Mouse (Mus musculus) lung, postnatal 36 days (tissue): Measurements from ENCODE around the gene Grin2d.
A peak's percentile ranks its signal among the peaks of the same experiment; 100 is the strongest.

Source experiments
- DNase-seq: peaks from one replicate; pipeline ENCODE4 v3.0.0; 2022; ENCODE audit warnings: mixed read lengths

Gene Grin2d

DNA sequence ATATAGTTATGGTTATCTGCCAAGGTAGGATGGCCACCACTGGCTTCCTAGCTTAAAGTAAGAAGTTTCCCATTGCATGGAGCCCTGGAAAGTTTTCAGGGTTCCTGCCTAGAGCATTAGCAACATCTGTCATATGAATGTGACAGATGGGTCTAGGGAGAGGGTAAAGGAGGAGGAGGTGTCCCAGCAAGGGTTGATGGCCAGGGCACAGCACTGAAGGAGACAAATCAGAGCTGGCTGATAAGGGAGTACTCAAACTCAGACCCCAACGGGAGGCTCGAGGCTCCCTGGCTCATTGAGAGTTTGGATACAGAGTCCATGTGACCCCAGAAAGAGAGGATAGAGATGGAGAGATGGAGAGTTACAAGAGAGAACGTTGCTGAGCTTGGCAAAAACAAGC, 27.5 kb downstream of the Grin2d start:
- no peak for DNase-seq

DNA sequence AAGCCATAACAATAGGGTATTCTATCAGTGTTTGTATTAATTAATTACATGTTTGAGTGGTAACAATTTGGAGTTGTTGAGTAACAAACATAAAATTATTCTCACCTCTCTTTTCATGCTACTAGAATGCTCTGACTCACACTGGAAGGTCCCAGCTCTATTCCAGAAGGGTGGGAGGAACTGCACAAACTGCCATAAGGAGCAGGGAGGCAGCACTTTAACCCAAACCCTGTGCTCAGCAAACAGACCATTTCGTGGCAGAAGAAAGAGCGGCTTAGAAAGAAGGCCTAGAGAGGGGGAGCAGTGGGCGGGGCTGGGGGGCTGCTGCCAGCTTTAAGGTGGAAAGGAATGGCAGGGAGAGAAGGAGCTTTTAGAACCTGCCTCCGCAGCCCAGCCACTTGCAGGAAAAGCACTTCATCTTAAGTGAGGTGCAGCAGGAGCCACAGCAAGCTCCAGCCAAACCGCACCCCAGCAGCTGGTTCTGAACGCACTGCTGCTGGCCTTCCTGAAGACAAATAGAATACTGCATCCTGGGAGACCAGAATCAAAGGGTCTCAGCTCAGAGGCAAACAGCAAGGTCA, 29.6 kb downstream of the Grin2d start:
- no peak for DNase-seq

DNA sequence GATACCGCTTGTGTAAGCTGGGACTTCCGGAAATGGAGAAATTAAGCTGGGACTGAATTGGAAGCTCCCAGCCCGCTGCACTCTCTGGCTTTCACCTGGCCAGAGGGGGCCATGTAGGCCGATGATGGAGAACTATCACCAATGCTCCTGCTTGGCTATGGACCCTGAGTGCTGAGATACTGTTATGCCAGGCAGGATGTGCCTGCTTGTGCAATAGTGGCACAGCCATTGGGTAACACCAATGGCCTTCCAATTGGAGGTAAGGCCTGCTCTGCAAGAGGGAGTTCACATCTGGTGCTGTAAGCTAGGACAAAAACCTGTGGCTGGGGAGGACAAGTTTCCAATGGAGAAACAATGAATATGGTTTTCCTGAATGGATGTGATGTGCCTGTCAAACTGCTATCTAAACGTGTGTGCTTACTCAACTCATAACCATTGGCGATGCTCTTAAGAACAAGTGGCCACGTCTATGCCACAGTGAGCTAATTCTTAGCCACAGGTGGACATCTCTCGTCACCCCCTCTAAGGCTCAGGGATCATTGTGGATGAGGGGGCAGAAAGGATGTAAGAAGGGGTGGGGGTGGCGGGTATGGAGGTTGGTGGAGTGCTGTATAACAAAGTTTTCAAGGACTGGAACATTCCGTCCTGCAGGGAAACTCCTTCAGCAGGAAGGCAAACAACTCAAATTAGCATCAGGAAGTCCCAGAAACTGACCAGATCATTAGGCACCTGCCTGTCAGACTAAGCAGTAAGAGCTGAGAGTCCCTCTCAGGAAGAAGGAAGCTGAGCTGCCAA, 35.0 kb downstream of the Grin2d start:
- peak; percentile 15 for DNase-seq

DNA sequence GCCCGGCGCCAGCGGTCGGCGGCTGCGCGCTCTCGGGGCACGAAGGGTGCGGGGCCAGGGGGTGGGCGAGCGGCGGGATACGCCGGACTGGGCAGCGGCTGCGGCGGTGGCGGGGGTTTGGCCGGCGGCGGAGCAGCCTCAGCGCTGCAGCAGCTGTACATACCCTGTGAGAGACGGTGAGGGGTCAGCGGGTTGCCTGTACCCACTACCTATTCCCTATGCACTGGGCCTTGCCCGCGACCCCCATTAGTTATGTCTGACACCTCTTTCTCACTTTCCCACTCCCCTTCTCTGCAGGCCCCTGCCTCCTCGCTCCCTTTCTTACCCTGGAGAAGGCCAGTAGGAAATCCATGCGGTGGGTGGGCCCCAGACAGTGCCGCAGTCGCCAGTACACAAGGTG, 44.3 kb downstream of the Grin2d start:
- no peak for DNase-seq

DNA sequence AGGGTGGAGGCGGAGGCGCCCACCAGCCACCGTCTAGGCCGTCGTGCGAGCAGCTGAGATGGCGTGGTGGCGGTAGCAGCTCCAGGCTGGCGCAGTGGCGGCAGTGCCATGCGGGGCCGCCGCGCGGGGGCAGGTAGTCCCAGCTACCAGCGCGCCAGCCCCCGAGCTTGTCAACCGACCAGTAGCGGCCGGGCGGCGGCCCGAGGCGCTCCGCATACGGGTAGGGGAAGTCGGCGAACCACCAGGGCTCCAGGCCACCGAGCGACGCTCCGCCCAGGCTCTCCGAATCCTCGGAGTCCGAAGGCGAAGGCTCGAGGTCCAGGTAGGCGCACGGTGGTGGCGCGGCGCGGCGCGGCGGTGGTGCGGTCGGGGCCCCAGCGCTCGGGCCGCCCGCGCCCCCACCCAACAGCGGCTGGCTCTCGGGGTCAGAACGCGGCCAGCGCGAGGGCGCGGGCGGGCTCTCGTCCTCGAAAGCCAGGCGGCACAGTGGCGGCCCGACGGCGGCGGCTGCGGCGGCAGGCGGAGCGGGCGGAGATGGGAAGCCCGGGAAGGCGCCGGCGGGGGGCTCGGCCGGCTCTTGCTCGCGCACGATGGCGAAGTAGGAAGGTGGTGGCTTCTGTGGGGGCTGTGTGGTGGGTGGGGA, 44.9 kb downstream of the Grin2d start:
- DNase-seq: no peak

DNA sequence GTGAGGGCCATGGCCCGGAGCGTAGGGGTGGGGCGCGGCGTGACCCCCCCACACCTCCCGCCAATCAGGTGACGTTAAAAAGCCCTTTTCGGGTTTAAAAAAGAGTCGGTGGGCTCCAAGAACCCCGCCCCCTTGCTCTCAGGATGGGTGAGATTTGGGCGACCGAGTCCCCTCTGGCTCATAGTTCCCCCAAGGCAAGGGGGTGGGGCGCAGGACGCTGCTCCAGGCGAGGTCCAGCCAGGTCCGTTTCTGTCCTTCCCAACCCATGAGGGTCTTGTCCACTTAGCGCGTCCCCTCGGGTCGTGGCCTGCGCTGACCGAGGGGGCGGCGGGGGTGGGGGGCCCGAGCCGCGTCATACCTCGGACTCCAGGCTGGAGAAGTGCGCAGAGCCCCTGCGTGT, 45.8 kb downstream of the Grin2d start:
- DNase-seq: no peak

DNA sequence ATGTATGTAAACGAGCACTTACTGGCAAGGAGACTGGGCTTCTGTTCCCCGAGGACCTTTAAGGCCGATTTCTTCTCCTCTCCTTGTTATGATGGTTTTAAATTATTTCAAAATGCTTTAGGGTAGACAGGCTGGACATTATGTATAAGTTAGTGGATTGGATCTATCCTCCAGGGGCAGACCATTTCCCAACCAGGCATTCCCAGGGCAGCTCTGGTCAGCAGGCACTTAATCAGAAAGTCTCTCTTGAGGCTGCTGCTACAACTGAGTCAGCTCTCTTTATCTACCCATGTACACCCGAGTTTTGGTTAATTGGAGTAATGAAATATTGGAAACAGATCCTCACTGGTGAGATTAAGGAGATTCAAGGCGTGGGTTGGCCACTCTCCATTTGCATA, 47.1 kb downstream of the Grin2d start:
- DNase-seq: no peak

DNA sequence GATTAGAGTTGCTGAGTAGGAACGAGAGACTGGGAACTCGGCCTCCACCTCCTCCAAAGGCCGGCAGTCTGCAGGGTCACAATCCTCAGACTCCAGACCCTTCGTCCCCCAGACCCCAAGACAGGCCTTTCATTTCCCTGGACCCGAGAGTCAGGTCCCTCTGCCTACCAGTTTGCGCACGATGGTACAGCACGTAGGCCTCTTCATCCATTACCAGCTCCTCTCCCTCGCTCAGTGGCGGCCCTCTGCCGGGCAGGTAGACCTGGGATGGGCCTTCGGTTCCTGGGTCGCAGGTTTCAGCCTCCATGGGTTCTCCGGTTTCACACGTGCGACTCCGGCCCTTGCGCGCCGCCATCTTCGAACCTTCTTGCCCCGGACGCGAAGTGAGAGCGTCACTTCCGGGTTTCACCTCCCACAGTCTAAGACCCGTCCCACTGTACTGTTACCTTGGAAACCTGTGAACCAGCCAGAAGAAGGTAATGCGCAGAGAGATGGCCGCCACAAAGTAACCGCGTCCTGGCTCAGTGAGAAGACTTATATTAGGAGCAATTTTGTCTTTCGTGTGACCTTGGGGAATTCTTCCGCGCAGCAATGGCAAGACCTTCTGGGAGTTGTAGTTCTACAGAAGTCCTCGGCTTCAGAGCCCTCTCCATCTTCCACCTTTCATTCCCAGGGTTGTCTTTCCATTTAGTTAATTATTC, 47.6 kb downstream of the Grin2d start, which contains the start of gene Grwd1:
Gene Grwd1 (minus strand): TSS at position 518 of the 701 bp plus-strand sequence.
- peak; percentile 91 for DNase-seq

DNA sequence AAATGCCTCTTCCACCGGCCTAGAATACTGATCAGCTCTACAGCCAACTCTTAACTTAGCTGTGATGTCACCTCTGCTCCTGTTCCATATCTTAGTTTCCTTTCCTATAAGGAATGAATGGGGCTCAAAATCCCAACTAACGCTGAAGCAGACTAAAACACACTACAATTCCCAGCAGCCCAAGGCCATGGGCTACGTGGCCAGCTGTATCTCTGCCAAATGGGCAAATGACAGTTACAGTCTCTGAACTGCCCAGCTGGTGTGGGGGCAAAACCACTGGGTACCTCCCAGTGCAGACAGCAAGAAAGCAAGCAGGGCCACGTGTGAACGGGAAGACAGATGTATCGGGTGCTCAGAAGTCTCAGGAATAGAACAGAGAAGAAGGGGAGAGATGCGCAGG, 51.5 kb downstream of the Grin2d start:
- DNase-seq: no peak

DNA sequence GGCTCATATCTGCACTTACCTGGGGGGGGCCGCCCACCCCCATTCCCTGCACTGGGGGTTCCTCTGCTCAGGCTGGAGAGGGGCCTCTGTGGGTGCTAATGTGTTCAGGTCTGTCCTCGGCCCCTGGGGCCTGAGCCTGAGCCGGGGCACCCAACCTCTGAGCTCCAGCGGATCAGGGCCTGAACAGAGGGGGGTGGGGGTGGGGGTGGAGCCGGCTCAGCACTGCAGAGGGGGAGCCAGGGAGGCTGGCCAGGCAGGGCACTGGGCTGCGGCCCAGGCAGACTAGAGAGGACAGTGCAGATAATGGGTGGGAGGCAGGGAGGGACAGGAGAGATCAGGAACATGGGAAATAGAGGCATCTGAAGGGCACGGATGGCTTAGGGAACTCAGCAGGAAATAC, 53.6 kb downstream of the Grin2d start, which contains the start of gene Kcnj14:
Gene Kcnj14 (minus strand): TSS at position 185 of the 400 bp plus-strand sequence.
- DNase-seq: no peak

DNA sequence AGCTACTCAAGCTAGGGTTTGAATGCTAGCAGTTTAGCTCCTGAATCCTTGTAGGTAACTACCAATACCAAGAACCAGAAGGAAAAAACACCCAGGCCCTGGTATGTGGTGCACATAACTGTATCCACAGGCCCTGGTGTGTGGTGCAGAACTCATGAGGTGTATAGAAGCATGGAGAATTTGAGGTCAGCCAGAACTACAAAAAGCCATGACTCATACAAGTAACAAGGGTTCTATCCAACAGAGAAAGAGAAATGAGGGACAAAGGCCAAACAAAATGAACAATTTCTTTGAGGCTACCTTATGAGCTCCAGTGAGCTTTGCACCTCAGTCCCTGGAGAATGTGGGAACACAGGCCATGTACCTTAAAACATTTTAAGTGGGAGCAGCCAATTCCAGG, 57.3 kb downstream of the Grin2d start:
- no peak for DNase-seq

DNA sequence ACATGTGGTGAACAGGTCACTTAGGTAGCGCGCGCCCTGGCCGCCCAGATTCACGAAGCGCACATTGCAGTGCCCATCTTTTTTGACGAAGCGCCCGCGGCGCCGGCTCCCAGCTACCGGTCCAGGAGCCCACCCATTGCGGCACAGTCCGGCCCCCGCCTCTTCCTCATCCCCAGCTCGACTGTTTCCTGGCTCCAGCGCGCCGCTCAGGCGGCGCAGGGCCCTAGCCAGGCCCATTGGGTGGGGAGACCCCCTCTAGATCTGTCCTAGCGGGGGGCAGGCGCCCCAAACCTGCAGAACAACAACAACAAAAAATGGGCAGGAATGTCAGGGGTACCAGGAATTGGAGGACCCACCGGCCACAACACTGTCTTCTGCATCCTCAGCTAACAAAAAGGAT, 58.3 kb downstream of the Grin2d start:
- no peak for DNase-seq

DNA sequence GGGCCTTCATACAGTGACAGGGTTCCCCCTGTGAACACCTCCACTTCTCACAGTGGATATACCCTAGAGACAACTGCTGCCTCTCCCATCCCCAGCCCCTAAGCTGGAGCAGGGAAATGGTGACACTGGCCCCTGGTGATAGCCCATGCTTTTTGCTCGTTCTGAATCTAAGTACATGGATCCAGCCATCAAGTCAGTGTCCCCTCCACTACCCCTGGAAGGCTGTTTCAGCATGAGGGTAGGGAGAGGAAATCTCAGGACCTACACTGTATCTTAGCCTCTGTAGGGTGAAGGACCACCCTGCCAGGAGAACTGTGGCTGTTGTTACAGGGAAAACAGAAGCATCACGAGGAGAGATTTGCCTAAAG, 62.2 kb downstream of the Grin2d start:
- DNase-seq: no peak

DNA sequence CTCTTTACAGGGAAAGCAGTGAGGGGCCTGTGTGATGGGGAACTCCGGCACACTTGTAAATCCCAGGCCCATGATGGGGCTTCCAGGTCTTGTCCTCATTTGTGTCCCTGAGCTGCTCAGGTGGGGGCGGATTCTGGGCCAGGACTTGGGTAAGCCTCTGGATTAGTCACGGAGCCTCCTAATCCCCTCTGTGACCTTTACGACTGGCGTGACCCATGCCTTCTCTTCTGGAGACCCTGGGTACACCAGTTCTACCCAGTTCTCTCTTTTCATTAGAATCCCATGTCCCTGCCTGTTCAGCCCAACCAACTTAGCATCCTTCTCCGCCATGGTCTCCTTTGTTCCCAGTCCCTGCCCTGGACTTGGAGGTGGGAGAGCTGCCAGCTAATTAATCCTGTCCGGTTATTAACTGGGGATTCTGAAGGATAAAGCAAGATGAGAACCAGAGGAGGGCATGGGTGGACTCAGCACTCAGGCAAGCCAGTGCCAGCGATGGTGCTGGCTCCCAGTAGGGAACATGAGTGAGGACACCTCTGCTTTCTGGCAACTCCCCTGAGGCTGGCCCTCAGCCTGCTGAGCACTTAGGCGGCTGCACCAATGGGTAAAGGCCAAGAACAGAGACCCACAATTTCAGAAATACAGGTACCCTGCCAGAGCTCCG, 62.7 kb downstream of the Grin2d start:
- DNase-seq: no peak

DNA sequence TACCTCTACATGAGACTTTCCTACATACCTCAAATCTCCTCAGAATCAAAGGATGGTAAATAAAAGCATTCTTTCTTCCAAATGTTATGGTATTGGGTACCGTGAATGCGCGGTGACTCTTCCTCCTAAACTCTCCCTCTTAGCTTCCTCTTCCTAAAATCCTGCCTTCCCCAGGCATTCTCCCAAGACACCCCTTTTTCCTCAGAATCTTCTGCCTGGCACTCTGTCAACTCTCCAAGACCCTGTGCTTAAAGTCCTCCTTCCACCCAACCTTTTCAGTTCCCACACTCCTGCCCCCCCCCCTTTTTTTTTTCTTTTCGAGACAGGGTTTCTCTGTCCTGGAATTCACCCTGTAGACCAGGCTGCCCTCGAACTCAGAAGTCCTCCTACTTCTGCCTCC, 63.3 kb downstream of the Grin2d start:
- no peak for DNase-seq

DNA sequence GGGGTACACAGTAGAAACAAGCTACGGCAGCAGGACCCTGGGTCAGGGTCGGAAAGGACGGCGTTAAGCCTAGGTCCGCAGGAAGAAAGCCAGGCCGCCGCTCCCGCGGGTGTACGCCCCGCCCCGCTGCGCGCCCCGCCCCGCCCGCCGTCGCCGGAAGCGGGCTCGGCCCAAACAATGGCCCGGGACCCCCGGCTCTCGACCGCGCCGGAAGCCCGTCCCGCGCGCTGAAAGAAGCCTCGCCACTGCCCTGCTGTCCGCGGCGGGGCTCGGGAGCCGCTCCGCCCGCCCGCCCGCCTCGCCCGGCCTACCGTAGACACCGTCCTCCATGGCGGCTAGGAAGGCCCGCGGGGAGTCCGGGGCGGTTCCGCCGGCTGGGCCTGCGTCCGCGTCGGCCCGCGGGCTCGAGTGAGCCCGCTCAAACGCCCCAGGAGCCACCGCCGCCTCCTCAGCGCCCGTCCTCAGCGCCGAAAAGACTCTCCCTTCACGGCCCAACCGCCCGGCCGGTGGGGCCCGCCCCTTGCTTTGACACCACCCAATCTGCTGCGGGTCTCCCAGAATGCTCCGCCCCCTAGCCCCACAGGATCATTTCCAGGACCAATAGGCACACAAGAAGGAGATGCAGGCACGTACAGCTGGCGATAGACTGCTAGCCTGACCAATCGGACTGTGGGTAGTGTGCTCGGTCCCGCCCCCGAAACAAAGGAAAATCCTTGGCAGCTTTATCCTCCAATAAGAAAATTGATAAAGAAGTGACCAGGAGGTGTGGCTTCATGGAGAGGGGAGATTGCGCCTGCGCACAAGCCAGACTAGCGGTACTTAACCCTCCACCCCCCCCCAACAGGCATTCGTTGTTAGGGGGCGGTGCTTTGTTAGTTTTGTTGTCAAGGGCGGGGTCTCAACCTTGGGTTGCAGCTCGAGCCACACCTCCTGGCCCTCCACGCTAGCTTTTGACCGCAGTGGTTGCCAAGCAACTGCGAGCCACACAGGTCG, 64.1 kb downstream of the Grin2d start, which contains the start of gene Cyth2:
Gene Cyth2 (minus strand): TSS at position 795 of the 993 bp plus-strand sequence.
- DNase-seq: peak; percentile 100

DNA sequence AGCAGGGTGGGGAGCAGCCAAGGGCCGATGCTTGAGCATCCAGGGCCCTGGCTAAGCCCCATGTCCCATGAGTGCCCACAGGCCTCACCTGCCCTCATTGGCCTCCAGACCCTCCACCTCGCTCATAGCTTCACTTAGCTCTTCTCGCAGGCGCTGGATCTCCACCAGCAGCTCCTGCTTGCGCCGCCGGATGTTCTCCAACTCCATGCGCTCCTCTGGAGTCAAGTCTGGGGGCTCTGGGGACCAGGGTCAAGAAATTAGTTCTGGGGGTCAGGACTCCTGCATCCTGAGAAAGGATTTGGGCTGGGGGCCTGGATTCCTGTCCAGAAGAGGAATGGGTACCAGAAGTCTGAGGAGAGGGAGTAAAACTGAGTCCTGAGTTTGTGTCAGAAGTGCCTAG, 65.3 kb downstream of the Grin2d start:
- no peak for DNase-seq

DNA sequence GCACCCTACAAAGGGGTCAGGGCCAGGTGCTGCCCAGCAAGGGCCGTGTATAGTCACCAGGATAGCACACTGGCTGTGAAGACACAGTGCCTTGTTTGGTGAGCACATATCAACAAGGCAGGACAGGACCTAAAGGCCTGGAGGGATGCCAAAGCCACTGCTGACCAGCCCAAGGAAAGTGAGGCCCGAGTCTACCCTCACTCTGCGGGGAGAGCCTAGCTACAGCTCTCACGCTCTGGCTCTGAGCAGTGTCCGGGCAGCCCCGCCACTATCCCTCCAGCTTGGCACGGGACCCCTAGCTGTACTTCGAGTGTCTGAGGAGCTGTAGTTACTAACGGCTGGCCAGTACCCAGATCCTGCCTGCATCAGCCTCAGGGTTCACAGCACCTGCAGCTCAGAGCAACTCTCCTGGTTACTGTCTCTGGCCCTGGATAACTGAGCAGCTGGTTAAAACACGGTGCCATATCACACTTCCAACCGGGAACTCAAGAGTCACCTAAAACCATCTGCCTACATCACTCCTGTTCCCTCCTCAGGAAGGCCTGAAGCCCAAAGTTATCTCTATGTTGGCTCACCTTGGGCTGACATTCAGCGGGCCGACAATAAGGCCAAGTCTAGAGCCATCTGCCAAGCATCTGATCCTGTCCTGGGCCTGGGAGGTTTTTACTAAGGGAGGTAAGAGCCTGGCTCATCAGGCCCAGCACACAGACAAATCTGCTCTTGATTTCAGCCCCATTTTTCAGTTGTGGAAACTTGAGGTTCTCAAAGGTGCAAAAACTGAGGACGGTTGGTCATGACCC, 68.7 kb downstream of the Grin2d start:
- no peak for DNase-seq

DNA sequence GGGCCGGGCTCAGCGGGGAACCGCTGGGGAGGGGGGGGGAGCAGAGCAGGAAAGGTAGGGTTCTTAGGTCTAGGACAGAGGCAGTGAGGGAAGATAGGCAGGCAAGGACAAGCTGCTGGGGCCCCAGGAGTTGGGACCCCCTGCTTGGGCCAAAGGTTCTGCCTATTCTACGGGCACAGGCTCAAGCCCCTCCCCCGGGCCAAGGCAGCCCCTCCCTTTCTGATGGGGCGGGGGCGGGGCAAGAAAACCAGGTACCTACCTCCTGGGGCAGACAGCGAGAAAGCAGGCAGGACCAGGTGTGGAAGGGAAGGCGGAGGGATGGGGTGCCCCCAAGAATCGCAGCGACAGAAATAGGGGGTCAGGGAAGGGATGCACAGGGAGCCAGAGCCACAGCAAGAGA, 69.7 kb downstream of the Grin2d start:
- no peak for DNase-seq

DNA sequence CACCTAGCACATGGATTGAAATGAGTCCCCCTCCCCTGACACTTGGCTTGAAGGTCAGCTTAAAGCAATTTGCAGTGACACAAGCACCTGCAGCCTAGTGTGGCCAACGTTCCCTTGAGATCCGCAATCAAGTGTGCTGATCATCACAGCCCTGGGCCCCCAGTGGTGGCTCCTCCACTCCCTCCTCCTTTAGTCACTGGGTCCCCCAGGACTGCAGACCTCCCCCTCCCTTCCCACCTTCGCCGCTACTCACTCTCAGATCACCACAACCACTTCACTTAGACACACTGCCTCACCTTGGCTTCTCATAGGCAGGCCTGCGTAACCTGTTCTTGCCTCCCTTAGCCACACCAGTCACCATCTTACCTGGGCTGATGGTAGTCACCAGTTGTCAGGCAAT, 72.2 kb downstream of the Grin2d start:
- DNase-seq: no peak

DNA sequence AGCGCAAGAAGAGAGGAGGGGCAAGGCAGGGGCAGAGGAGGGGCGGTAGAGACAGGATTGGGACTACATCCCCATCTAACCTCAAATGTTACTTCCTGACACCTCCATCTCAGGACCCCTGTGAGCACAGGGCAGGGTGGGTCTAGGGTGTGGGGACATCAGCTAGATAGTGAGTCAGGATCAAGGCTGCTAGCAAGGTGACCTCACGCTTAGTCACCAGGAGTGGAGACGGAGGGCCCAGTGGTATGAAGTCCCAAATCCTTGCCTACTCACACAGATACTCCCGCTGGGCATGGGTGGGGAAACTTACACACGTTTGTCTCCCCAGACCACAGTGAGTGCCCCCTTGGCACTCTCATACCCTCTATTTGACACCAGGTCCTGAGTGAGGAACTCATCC, 75.6 kb downstream of the Grin2d start:
- no peak for DNase-seq
